Mouse (Mus musculus): Measurements from ENCODE around the gene Sf3b5. TPM values are rescaled to one million over a fixed set of nuclear protein-coding genes. Genes with fewer than 3 reads are reported as not detected.
"Not testable (repeated sequence)": the region's sequence is repeated elsewhere in the genome, so short reads cannot be mapped to it uniquely, and the experiment has no call there.

The Sf3b5 gene
- polyA plus RNA-seq, 1 experiment from 2014 or later, result 24.2 TPM

GRCm38 (mm10) chr10:13014026-13014425 lies 8.9 kb downstream of the Sf3b5 start:
- ATAC-seq (ENCODE audit: low FRiP score), result no peak
- Histone ChIP-seq H3K27me3 (replicated peaks) (no peaks in the 10 kb centered on the region), H3K36me3 (no peaks in the 10 kb centered on the region; the same call in none of the 2 replicates), H3K9ac (replicated peaks) (no peak overlapping the region), H3K27ac (replicated peaks) (no peak overlapping the region), H3K9me3 (replicated peaks) (no peaks in the 10 kb centered on the region), H3K4me1 (peaks cover 14% of the 10 kb centered on the region), H3K4me2 (no peak overlapping the region), H3K4me3 (replicated peaks) (no peak overlapping the region)
- 66% methylated on average over 7 of the region's 7 CpGs for WGBS

- WGBS, result 27% methylated on average over 4 of the region's 4 CpGs
- no peaks in the 10 kb centered on the region for H3K9me3 ChIP-seq (replicated peaks)
- H3K4me1 ChIP-seq, result no peaks in the 10 kb centered on the region
- H3K27me3 ChIP-seq (replicated peaks), result no peaks in the 10 kb centered on the region
- peak; percentile 77 for ATAC-seq (ENCODE audit: low FRiP score)
- H3K4me2 ChIP-seq, result no peak overlapping the region
- no peak overlapping the region for H3K4me3 ChIP-seq (replicated peaks)
- H3K36me3 ChIP-seq, result no peaks in the 10 kb centered on the region
- H3K27ac ChIP-seq (replicated peaks), result no peak overlapping the region
- H3K9ac ChIP-seq (replicated peaks), result no peak overlapping the region
Observed at GRCm38 (mm10) chr10:13016573-13016972, 11.4 kb downstream of the Sf3b5 start.

GRCm38 (mm10) chr10:13018510-13018909 lies 13.4 kb downstream of the Sf3b5 start:
- ATAC-seq (ENCODE audit: low FRiP score), result no peak
- Histone ChIP-seq H3K4me3 (replicated peaks) (no peak overlapping the region), H3K27ac (replicated peaks) (no peak overlapping the region), H3K9ac (replicated peaks) (no peak overlapping the region), H3K36me3 (no peaks in the 10 kb centered on the region), H3K27me3 (replicated peaks) (no peaks in the 10 kb centered on the region), H3K9me3 (replicated peaks) (no peaks in the 10 kb centered on the region), H3K4me1 (no peaks in the 10 kb centered on the region), H3K4me2 (no peak overlapping the region)
- WGBS, result 65% methylated on average over 7 of the region's 7 CpGs

GRCm38 (mm10) chr10:13019026-13019425 lies 13.9 kb downstream of the Sf3b5 start:
- ATAC-seq (ENCODE audit: low FRiP score), result no peak
- 82% methylated on average over 5 of the region's 5 CpGs for WGBS

GRCm38 (mm10) chr10:13022103-13022502 lies 17.0 kb downstream of the Sf3b5 start:
- H3K27ac ChIP-seq (replicated peaks), result no peak overlapping the region
- H3K4me1 ChIP-seq, result no peaks in the 10 kb centered on the region
- H3K36me3 ChIP-seq, result no peaks in the 10 kb centered on the region
- H3K4me3 ChIP-seq (replicated peaks), result no peak overlapping the region
- H3K9ac ChIP-seq (replicated peaks), result no peak overlapping the region
- ATAC-seq (ENCODE audit: low FRiP score), result no peak
- H3K4me2 ChIP-seq, result no peak overlapping the region
- WGBS, result 89% methylated on average over 4 of the region's 4 CpGs
- H3K27me3 ChIP-seq (replicated peaks), result no peaks in the 10 kb centered on the region
- no peaks in the 10 kb centered on the region for H3K9me3 ChIP-seq (replicated peaks)

More at GRCm38 (mm10) chr10:13019026-13019425, 13.9 kb downstream of the Sf3b5 start:
- no peak overlapping the region for H3K27ac ChIP-seq (replicated peaks)
- H3K9me3 ChIP-seq (replicated peaks), result no peaks in the 10 kb centered on the region
- H3K27me3 ChIP-seq (replicated peaks), result no peaks in the 10 kb centered on the region
- no peak overlapping the region for H3K9ac ChIP-seq (replicated peaks)
- no peak overlapping the region for H3K4me2 ChIP-seq
- H3K36me3 ChIP-seq, result no peaks in the 10 kb centered on the region
- no peak overlapping the region for H3K4me3 ChIP-seq (replicated peaks)
- H3K4me1 ChIP-seq, result no peaks in the 10 kb centered on the region

- H3K4me3 ChIP-seq (replicated peaks); ATAC-seq (ENCODE audit: low FRiP score); H3K27ac ChIP-seq (replicated peaks); H3K36me3 ChIP-seq; H3K4me2 ChIP-seq; H3K9me3 ChIP-seq (replicated peaks); H3K27me3 ChIP-seq (replicated peaks); H3K9ac ChIP-seq (replicated peaks); H3K4me1 ChIP-seq: not testable (repeated sequence)
- 75% methylated on average over 3 of the region's 3 CpGs for WGBS
Observed at GRCm38 (mm10) chr10:13023985-13024384, 18.8 kb downstream of the Sf3b5 start.

GRCm38 (mm10) chr10:13027702-13028101 lies 22.6 kb downstream of the Sf3b5 start:
- 90% methylated on average over 5 of the region's 5 CpGs for WGBS
- ATAC-seq (ENCODE audit: low FRiP score), result no peak

GRCm38 (mm10) chr10:13028215-13028614 lies 23.1 kb downstream of the Sf3b5 start:
- Histone ChIP-seq H3K9me3 (replicated peaks) (no peaks in the 10 kb centered on the region), H3K4me2 (no peak overlapping the region), H3K9ac (replicated peaks) (no peak overlapping the region), H3K27me3 (replicated peaks) (no peaks in the 10 kb centered on the region), H3K4me1 (no peaks in the 10 kb centered on the region), H3K36me3 (no peaks in the 10 kb centered on the region), H3K4me3 (replicated peaks) (no peak overlapping the region), H3K27ac (replicated peaks) (no peak overlapping the region)
- ATAC-seq (ENCODE audit: low FRiP score), result no peak
- WGBS, result 84% methylated on average over 1 of the region's 1 CpGs

More at GRCm38 (mm10) chr10:13027702-13028101, 22.6 kb downstream of the Sf3b5 start:
- no peak overlapping the region for H3K9ac ChIP-seq (replicated peaks)
- H3K4me3 ChIP-seq (replicated peaks), result no peak overlapping the region
- no peaks in the 10 kb centered on the region for H3K9me3 ChIP-seq (replicated peaks)
- no peaks in the 10 kb centered on the region for H3K4me1 ChIP-seq
- H3K27ac ChIP-seq (replicated peaks), result no peak overlapping the region
- H3K4me2 ChIP-seq, result no peak overlapping the region
- no peaks in the 10 kb centered on the region for H3K36me3 ChIP-seq
- no peaks in the 10 kb centered on the region for H3K27me3 ChIP-seq (replicated peaks)

GRCm38 (mm10) chr10:13029416-13029815 lies 24.3 kb downstream of the Sf3b5 start:
- Histone ChIP-seq H3K9ac (replicated peaks) (no peak overlapping the region), H3K27ac (replicated peaks) (no peak overlapping the region), H3K4me2 (no peak overlapping the region), H3K9me3 (replicated peaks) (no peaks in the 10 kb centered on the region), H3K4me1 (no peaks in the 10 kb centered on the region), H3K27me3 (replicated peaks) (no peaks in the 10 kb centered on the region), H3K36me3 (no peaks in the 10 kb centered on the region), H3K4me3 (replicated peaks) (no peak overlapping the region)
- 95% methylated on average over 5 of the region's 5 CpGs for WGBS
- ATAC-seq (ENCODE audit: low FRiP score), result no peak

GRCm38 (mm10) chr10:13035270-13035669 lies 30.1 kb downstream of the Sf3b5 start:
- H3K9me3 ChIP-seq (replicated peaks), result no peaks in the 10 kb centered on the region
- H3K27ac ChIP-seq (replicated peaks), result no peak overlapping the region
- no peak overlapping the region for H3K4me3 ChIP-seq (replicated peaks)
- no peaks in the 10 kb centered on the region for H3K36me3 ChIP-seq
- H3K4me2 ChIP-seq, result no peak overlapping the region
- no peaks in the 10 kb centered on the region for H3K4me1 ChIP-seq
- no peak overlapping the region for H3K9ac ChIP-seq (replicated peaks)
- H3K27me3 ChIP-seq (replicated peaks), result no peaks in the 10 kb centered on the region
- ATAC-seq (ENCODE audit: low FRiP score), result no peak
- 92% methylated on average over 3 of the region's 3 CpGs for WGBS

GRCm38 (mm10) chr10:13039637-13040174 lies 34.6 kb downstream of the Sf3b5 start:
- H3K27ac ChIP-seq (replicated peaks), result no peak overlapping the region
- H3K4me2 ChIP-seq, result no peak overlapping the region
- H3K36me3 ChIP-seq, result no peaks in the 10 kb centered on the region
- no peak overlapping the region for H3K9ac ChIP-seq (replicated peaks)
- no peaks in the 10 kb centered on the region for H3K27me3 ChIP-seq (replicated peaks)
- H3K4me1 ChIP-seq, result no peaks in the 10 kb centered on the region
- H3K9me3 ChIP-seq (replicated peaks), result no peaks in the 10 kb centered on the region
- ATAC-seq (ENCODE audit: low FRiP score), result no peak
- H3K4me3 ChIP-seq (replicated peaks), result no peak overlapping the region
- 86% methylated on average over 5 of the region's 5 CpGs for WGBS

- Histone ChIP-seq H3K9ac (replicated peaks) (no peak overlapping the region), H3K27me3 (replicated peaks) (no peaks in the 10 kb centered on the region), H3K27ac (replicated peaks) (no peak overlapping the region), H3K4me2 (no peak overlapping the region), H3K36me3 (no peaks in the 10 kb centered on the region), H3K4me3 (replicated peaks) (no peak overlapping the region), H3K9me3 (replicated peaks) (no peaks in the 10 kb centered on the region), H3K4me1 (no peaks in the 10 kb centered on the region)
- WGBS, result 70% methylated on average over 11 of the region's 11 CpGs
- no peak for ATAC-seq (ENCODE audit: low FRiP score)
Observed at GRCm38 (mm10) chr10:13044659-13045058, 39.5 kb downstream of the Sf3b5 start.

- WGBS, result 51% methylated on average over 4 of the region's 4 CpGs
- H3K9me3 ChIP-seq (replicated peaks), result no peaks in the 10 kb centered on the region
- no peak overlapping the region for H3K27ac ChIP-seq (replicated peaks)
- no peak for ATAC-seq (ENCODE audit: low FRiP score)
- no peak overlapping the region for H3K4me3 ChIP-seq (replicated peaks)
- no peaks in the 10 kb centered on the region for H3K4me1 ChIP-seq
- no peaks in the 10 kb centered on the region for H3K36me3 ChIP-seq
- no peak overlapping the region for H3K9ac ChIP-seq (replicated peaks)
- H3K27me3 ChIP-seq (replicated peaks), result no peaks in the 10 kb centered on the region
- no peak overlapping the region for H3K4me2 ChIP-seq
Observed at GRCm38 (mm10) chr10:13047816-13048215, 42.7 kb downstream of the Sf3b5 start.

All from neural tube, embryonic 15.5 days (tissue).